Mouse (Mus musculus) right cerebral cortex, postnatal 25 days (tissue): ENCODE data around the gene Iqcf4.
"Not testable (repeated sequence)": the region's sequence is repeated elsewhere in the genome, so short reads cannot be mapped to it uniquely, and the experiment has no call there.

ENCODE experiments used
- DNase-seq: peaks from one replicate; pipeline ENCODE4 v3.0.0; 2022

Gene Iqcf4

DNA sequence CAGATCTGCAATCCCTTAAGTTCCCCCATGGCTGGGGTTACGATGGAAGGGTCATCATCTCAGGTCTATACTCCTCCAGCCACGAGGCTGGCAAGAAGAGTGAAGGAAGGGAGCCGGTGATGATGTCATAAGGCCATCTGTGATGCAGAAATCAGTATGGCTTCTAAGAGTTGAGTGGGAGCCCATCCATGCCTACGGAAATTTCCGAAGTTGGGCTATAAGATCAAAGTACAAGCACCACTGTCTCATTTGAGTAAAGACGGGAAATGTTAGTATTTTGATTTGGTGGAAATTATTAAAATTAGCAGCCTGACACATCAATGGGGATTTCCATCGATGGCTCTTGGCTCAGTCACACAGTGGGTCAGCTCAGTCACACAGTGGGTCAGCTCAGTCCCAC, at the start of gene Iqcf4:
TSS of gene Iqcf4 (minus strand) at position 101 of the 400 bp plus-strand sequence.
- no peak for DNase-seq

DNA sequence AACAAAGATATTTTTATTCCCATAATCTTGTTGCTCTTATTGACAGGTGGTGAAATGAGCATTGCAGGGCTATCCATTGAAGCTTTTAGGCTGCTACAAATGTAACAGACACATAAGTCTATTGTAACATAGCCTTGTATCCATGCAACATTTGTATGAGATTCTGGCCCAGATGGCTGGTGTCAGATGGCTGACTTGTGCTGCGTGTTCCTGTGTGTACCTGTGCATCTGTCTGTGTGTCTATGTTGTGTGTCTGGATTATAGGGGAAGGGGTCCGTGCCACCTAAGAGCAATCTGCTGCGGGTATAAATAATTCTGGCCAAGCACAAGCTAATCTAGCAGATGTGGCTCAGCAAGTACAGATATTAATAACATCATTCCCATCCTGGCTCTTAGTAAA, 46.7 kb upstream of the Iqcf4 start:
- DNase-seq, result no peak

DNA sequence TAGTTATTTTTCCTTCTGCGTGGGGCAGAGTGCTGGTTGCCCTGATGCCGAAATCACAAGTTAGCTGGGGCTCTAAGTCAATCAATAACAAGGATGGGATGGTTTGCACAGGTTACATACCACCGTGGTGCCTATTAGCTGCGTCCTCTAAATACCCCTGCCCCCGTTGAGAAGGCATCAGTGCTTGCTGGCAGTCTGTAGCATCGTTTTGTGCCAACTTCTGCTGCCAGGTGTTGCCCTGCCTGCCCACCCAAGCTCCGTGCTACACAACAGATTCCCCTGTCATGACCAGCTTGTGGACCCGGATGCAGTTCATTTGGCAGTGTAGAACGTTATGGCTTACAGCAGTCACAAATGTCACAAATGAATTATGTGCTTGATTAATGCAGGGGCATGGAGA, 45.5 kb upstream of the Iqcf4 start:
- no peak for DNase-seq

DNA sequence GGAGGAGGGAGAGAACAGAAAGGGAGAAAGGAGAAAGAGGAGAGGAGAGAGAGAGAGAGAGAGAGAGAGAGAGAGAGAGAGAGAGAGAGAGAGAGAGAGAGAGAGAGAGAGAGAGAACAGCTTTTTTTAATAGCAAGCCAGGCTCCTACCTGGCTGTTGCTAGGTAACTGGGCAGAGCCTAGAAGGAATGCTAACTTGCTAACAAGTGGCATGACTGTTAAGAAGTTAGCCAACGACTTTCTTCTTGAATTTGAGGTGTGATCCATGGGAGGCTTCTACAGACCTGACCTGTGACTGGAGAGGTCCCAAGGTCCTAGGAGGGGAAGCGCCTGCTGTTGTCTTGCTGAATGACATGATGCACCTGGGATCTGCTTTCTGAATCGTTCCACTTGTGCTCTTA, 43.8 kb upstream of the Iqcf4 start:
- DNase-seq, result no peak

DNA sequence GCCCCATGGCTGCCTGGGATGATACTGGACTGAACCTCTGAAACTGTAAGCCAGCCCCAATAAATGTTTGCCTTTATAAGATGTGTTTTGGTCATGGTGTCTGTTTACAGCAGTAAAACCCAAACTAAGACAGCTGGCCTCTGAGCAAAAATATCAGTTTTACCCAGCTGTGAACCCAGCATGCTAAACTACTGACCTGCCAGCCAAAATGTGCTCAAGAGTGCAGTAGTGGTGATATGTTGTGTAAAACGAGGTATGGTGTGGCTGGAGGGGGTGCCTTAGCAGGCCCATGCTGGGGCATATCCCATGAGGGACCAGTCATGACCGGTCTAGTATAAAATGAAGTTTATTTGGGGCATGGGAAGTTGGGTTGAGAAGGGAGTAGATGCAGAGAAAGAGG, 43.2 kb upstream of the Iqcf4 start:
- no peak for DNase-seq

DNA sequence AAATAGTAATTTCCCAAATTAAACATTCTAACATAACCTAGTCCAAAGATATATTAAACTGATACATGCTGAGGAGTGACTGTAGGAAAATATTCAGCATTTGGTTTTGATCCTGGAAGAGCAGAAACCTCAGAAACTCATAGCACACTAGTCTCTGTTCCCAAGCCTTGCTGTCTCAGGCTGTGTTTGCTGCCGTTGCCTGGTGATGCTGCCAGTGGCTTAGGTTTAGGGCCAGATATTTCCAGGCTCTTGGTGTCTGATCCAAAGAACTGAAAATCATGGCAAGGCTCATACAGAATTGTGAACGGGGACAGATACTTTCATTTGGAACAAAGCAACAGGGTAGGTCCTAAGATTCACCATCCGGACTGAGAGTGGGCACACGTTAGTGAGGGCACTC, 39.9 kb upstream of the Iqcf4 start:
- no peak for DNase-seq

DNA sequence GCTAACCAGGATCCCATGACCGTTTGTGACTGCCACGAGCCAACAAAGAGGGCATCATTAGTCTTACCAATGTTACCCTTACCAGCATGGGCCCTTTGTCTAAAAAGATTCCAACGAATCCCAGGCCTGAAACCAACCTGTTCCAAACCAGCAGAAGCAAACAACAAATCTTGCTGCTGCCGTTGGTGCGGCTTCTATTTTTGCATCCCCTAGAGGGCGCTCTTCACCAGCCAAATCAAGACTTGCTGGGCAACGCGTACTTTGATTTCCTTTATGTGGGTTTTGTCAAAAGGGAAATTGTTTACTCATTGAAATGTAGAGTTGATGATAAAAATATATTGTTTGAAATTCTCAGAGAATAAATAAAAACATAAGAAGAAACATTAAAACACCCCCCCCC, 29.8 kb upstream of the Iqcf4 start:
- DNase-seq, result peak; percentile 64

DNA sequence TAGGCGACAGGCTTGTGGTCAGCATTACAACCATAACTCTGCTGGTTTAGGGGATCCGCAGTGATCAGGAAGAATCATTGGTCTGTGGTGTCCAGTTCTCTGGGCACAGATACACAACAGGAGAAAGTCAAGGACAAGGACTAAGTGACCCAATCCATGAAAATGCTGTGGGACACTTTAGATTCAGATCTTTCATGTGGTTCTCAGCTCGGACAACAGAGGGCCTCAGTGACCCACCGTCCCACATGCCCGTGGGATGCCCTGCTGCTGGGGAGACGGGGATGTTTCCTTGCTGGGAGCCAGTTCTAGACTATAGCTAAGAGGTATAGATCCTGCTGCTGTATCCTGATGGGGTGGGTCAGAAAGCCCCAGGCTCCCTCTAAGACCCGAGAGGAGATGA, 27.7 kb upstream of the Iqcf4 start:
- DNase-seq, result no peak

DNA sequence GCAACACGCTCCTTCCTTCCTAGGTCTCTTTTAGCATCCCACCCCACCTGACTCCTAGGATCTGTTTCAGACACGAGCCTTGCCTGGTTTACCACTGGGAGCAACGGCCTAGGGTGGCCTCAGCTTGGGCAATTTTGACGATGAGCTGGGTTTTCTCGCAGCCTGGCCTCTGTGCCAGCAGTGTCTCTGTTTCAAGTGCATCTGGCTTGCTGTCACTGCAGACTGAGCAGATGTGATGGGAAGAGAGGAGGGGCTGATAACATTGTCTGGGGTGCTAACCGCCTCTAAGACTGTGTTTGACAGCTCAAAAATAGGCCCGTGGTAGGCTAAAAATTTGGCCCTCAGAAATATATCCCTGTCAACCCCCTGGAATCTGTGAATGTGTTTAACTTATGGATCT, 25.0 kb upstream of the Iqcf4 start:
- no peak for DNase-seq

DNA sequence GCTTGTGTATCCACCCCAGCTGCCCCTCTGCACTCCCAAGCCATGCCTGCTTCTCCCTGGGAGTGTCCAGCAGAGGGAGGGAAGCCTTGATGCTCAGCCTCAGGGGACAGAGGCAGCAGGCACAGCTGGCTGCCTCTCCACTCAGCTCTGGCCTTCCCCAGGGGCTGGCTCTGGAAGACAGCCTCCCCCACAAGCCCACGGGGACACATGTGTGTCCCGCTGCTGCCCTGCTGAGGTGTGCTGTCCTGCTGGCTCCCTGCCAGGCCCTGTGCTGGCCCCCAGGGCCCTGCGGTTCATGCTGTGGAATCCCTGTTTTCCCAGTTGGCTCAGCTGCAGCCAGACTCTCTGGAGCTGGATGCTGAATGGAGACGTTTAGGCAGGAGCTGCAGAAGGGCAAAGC, 24.6 kb upstream of the Iqcf4 start:
- not testable (repeated sequence) for DNase-seq

DNA sequence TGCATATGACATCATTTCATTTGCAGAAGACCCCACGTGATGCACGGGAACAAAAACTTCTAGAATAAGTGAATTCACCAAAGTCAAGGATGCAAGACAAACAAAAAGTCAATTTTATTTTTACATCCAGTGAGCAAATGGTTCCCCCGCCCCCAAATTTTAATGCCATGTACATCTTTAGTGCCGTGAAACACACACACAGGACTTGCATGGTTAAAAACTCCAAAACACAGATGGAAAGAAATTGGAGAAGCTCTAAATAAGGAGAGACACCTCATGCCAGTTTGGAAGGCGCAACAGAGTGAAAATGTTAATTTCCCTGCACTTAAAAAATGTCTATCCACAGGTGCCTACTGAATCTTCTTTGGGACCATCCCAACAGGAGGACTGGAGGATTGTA, 21.4 kb upstream of the Iqcf4 start:
- DNase-seq, result no peak

DNA sequence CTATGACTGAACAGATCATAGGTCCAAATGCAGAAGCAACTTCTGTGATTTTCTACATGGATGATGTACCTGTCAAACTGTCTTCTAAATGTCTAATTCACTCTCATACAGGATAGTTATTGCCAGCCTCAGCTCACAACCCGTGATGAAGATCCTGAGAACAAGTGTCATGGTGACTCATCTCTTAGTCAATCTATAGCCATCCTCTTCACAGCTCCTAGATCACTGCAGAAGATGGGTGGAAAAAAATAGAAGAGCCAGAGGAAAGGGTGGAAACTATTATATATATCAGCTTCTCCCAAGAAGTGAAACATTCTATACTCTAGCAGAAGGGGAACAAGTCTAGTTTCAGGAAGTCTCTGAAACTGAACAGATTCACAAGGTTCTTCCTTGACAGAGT, 11.8 kb upstream of the Iqcf4 start:
- DNase-seq, result no peak

DNA sequence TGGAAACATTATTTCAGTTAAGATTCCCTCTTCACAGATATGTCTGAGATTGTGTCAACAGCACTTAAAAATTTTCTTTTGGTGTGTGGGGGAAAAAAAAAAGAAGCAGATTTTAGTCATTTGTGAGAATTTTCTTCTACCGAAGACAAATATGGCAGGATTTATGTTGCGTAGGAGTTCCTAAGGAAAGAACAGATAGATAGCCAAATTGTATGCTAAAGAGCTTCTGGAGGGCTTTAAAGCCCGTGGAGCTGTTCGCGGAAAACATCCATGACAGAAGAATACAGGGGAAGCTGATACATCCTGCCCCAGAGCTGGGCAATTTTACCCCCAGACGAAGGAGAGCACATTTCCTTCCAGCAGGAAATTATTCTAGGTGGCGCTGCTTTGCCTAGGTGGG, 9.2 kb upstream of the Iqcf4 start:
- no peak for DNase-seq

DNA sequence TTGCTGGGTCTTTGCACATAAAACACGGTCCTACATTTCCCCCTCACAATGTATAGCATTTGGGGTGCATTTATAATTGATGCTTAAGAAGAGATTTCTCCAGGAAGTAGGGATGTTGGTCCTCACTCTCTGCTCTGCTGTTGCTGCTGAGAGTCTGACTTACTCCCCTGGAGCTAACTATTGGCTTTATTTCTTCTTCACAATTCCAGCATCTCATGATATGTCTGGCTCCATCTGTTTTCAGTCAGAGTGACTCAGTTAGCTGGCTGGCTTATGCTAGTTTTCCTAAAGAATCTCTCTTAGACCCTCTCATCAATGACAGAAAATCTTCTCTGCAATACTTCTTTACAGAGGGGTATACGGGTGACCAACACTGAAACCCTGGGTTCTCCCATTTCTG, 5.3 kb upstream of the Iqcf4 start:
- no peak for DNase-seq

DNA sequence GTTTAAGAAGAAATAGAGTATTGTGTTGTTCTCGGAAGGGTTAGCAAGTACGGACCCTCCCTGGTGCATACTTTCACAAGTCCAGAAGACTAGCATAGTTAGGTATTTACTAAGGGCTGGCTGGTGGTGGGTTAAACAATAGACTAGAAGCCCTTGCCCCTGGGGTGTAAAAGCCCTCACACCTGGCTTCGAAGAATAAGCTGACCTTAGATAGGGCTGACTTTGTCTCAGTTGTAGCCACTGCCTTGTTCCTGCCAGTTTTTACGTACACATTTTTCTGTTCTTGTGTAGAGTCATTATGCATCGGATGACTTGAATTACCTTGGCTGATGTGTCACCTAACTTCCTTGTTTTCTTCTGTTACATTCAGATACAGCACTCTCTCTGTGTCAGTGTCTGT, 2.6 kb upstream of the Iqcf4 start:
- DNase-seq, result no peak

DNA sequence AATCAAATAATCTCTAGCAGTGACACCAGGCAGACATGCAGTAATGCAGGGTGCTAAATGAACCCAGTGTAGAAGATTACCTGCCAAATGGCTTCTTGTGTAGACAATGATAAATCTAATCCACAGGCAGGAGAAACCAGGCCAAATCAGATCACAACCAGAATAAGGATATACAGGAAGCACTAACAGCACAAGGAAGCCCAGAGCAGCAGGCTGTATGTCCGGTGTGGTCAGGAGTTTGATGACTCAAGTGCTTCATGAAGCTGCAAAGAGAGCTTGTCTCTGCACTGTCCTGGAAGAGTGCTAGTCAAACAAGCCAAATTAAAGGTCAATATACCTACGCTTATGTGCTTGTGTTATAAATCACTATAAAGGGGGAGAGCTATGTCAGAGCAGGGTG, 1.4 kb upstream of the Iqcf4 start:
- no peak for DNase-seq

DNA sequence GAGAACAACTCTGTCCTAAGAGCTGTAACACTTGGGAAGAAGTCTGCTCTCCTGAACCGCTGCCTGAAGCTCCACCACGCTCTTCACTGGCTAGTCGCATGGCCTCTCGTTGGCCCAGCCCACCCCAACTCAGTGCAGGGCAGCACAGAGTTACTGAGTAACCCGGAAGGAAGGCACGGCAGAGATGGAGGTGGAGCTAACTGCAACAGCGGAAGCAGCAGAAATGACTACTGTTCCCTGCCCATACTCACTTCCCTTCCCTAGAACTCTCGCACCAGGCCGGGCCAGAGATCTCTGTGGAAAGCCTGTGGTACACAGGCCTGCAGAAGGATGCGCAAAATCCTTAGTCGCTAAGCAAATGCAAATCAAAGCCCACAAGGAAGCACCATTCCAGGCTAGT, 4.4 kb downstream of the Iqcf4 start:
- no peak for DNase-seq

DNA sequence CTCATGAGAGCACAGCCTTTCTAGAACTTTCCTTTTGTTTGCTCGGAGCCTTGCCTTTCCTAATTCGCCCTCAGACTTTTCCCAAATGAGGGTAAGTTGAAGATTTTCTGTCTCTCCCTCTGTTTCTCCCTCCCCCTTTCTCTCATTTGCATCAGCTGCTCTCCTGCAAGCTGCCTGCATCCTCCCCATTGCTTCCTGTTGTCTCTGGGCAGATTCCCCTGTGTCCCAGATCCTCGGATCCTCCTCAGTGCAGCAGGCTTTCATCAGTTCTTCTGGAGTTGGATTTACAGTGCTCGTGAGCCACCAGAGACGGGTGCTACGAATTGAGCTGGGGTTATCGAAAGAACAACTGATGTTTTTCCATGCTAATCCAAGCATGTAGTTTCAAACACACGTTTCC, 6.8 kb downstream of the Iqcf4 start:
- no peak for DNase-seq

DNA sequence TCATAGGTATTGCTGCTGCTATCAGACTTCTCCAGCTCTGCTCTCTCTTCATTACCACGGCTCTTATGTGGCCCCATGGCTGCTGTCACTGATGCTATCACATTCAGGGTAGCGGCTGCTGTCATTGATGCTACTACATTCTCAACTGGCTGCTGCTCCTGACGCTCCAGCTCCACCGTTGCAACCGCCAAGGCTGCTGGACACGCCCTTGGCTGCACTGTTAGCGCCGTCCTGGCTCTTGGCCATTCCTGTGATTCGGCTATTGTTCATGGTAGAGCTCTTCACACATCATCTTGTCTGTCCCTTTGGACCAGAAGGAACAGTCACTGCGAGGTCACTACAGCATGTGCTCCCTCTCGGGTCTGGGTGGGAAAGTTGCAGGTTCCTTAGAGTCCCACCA, 8.5 kb downstream of the Iqcf4 start:
- DNase-seq, result no peak

DNA sequence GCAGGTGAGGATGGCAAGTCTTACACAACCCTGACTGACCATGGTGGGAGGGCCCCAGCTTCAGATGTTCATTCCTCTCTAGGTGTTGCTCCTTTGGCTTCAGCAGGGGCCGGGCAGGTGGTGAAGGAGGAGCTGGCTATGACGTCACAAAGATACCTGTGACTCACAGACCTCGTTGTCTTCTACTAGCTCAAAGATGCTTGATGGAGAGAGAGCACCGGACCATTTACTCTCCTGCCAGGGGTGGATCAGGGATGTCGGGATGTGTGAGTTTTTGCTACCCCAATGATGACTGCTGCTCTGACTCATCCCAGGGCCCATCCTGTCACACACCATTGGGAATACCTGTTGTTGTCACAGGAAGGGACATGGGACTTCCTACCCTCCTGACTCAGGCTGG, 9.3 kb downstream of the Iqcf4 start, which contains the start of gene Iqcf3:
TSS of gene Iqcf3 (minus strand) at position 101 of the 400 bp plus-strand sequence.
- DNase-seq, result no peak

DNA sequence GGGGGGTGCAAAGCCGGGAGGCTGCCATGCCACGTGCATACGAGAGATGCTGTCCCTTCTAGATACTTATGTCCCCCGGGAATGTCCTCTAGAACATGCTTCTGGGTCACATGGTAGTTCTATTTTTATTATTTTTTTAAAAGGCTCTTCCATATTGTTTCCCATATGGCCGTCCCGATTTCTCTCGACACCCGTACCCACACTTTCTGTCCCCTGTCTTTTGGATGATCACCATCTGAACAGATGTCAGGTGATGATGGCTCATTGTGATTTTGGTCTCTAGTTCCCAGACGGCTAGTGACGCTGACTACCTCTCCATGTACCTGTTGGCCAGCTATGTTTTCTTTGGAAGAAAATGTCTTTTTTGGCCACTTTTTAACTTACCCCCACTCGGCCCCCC, 35.8 kb downstream of the Iqcf4 start:
- DNase-seq, result no peak

DNA sequence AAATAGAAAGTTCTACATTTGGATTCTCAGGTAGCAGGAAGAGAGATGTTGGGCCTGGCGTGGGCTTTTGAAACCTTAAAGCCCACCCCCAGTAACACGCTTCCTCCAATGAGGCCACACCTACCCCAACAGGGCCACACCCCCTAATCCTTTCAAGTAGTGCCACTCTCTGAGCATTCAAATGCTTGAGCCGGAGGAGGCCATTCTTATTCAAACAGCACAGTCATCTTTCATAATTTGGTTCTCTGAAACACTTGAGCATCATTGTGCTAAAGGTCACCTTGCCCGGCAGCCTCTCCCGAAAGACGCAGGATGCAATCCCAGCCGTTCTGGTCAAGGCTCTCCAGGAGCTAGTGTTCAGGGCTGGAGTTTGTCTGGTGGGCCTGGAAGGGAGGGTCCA, 36.5 kb downstream of the Iqcf4 start:
- DNase-seq, result no peak

DNA sequence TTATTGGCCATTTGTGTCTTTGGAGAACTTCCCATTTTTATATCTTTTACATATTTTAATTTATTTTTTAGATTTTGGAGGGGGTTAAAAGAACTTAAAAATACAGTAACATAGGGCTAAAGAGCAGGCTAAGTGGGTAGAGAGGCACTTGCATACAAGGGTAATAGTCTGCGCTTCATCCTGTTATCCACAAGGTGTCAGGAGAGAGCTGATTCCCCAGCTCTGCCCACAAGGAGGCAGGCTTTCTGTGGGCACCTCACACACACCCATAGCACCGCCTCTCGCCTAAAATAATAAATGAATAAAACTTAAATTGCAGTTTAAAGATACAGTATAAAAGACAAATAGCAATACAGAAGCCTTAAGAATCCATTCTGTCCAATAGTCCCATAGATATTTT, 39.0 kb downstream of the Iqcf4 start:
- peak; percentile 21 for DNase-seq

DNA sequence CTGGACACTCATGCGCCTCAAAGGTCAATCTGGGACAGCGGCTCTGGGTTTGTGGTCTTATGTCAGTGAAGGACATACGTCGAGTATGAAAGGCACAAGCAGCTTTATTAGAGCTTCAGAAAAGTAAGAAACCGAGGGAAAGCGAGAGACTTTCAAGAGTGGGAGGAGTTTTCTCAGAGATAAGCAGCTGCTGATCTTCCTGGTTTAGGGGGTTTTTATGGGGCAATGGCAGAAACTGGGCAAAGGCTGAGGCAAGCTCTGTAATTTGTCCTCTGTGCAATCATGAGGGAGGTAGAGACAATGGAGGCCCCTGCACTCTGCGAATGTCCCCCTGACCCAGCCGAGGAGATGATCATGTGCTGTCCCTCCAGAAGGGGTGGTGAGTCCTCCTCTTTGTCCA, 50.9 kb downstream of the Iqcf4 start:
- no peak for DNase-seq

DNA sequence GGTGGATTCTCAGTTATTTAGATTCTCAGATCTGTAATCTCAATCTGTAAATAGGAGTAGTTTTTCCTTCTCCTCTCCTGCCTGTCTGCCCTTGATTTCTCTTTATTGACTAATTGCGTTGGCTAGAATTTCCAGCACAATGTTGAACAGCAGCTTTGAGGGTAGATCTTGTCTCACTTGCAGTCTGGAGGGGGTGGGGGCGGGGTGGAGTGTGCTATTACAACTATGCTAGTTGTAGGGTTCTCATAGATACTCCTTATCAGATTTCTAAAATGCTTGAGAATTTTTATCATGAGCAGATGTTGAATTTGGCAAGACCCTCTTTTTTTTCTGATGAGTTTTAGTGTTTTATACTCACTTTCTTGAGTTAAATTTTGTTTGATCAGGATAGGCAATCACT, 51.4 kb downstream of the Iqcf4 start:
- DNase-seq, result no peak
